Mouse (Mus musculus): ENCODE measurements around the gene Shisa3. TPM values are rescaled to one million over a fixed set of nuclear protein-coding genes. Genes with fewer than 3 reads are reported as not detected.

The Shisa3 gene
- polyA plus RNA-seq, 1 experiment: 12.6 TPM

- DNase-seq (ENCODE audit: low read depth): peak; percentile 34
- no peak for TF ChIP-seq POLR2A (IDR thresholded peaks at IDR 0.05; ENCODE audit: borderline replicate concordance, extremely low read depth, insufficient read depth, insufficient read length, poor library complexity, severe bottlenecking)
- no peak for TF ChIP-seq CTCF (IDR thresholded peaks at IDR 0.05; ENCODE audit: borderline replicate concordance, extremely low read depth, insufficient read depth, insufficient read length)
Observed at GRCm38 (mm10) chr5:67655696-67656519, 48.2 kb downstream of the Shisa3 start.

DNA sequence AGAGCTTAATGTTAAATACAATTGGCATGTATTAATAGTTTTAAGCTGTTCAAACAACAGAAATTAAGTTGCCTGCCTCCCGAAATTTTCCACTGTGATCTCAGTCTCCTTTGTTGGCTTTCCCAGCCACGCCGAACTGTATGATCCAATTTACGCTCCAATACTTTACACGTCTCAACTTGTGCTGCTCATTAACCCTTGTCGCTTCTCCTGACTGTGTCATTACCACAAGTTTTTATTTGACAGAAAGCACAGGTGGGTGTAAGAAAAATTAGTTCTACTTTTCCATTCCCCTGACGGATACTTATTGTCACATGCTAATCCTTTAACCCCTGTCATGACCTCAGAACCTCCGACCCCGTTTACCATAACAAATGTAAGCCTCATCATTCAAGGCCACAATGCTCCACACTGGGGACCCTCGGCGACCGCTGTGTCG is 49.2 kb downstream of the Shisa3 start:
- no peak for TF ChIP-seq POLR2A (IDR thresholded peaks at IDR 0.05; ENCODE audit: borderline replicate concordance, extremely low read depth, insufficient read depth, insufficient read length, poor library complexity, severe bottlenecking)
- no peak for TF ChIP-seq CTCF (IDR thresholded peaks at IDR 0.05; ENCODE audit: borderline replicate concordance, extremely low read depth, insufficient read depth, insufficient read length)
- DNase-seq (ENCODE audit: low read depth): peak; percentile 64

DNA sequence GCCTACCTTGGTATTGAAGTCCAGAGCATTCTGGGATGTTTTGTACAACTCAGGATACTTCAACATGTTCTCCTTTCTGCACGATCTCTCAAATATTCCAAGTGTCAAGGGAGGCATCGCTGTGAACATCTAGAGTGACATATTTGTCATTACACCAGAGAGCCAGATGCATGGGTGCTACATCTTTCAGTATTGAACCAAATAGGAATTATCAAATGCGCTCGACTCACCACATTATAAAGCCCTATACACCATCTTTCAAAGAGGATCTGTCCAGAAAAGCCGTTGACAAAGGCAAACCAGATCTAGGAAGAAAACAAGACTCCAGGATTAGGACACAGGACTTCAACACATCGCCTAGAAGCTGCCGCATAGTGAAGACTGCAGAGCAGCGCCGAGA is 52.2 kb downstream of the Shisa3 start:
- no peak for TF ChIP-seq POLR2A (IDR thresholded peaks at IDR 0.05; ENCODE audit: borderline replicate concordance, extremely low read depth, insufficient read depth, insufficient read length, poor library complexity, severe bottlenecking)
- no peak for TF ChIP-seq CTCF (IDR thresholded peaks at IDR 0.05; ENCODE audit: borderline replicate concordance, extremely low read depth, insufficient read depth, insufficient read length)
- no peak for DNase-seq (ENCODE audit: low read depth)

GRCm38 (mm10) chr5:67662715-67663114 is 55.0 kb downstream of the Shisa3 start:
- no peak for TF ChIP-seq CTCF (IDR thresholded peaks at IDR 0.05; ENCODE audit: borderline replicate concordance, extremely low read depth, insufficient read depth, insufficient read length)
- TF ChIP-seq POLR2A (IDR thresholded peaks at IDR 0.05; ENCODE audit: borderline replicate concordance, extremely low read depth, insufficient read depth, insufficient read length, poor library complexity, severe bottlenecking): no peak
- DNase-seq (ENCODE audit: low read depth): peak; percentile 50

DNA sequence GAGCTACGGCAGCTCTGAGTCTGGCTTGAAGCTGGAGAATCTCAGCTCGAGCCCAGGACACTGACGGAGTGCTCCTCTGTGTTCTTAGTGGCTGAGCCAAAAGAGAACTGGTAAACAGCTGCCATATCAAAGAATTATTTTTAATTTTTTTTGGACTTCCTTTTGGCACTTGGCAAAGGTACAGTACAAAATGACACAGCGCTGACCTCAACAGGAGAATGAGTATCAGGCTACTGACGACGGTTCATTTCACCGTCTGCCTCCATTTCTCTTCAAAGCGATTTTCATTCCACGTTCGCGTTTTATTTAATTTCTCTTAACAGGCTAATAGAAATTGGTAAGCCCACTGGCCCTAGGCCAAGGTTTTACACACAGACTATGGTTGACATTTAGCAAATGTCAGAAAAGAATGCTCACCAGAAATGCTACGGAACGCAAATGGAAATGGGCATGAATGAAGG is 61.8 kb downstream of the Shisa3 start:
- no peak for TF ChIP-seq CTCF (IDR thresholded peaks at IDR 0.05; ENCODE audit: borderline replicate concordance, extremely low read depth, insufficient read depth, insufficient read length)
- TF ChIP-seq POLR2A (IDR thresholded peaks at IDR 0.05; ENCODE audit: borderline replicate concordance, extremely low read depth, insufficient read depth, insufficient read length, poor library complexity, severe bottlenecking): no peak
- peak; percentile 44 for DNase-seq (ENCODE audit: low read depth)

GRCm38 (mm10) chr5:67670158-67670557 is 62.5 kb downstream of the Shisa3 start:
- no peak for DNase-seq (ENCODE audit: low read depth)

DNA sequence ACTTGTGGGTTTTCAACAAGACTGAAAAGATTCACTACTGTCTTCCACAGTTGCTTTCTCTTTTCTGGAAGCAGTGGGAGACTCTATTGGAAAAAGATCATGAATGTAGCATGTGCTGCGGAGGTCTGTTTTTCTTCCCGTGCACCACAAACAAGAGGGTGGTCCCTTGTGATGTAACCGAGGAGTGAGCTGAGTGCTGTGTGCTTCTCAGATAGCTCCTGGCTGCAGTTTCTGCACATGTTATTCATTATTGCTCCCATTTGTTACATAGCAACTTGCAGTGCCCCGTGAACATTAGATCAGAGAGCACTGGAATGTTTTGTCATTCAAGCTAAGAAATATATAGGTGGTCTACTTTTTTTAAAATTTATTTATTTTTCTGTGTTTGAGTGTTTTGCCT is 65.3 kb downstream of the Shisa3 start:
- no peak for DNase-seq (ENCODE audit: low read depth)
- TF ChIP-seq CTCF (IDR thresholded peaks at IDR 0.05; ENCODE audit: borderline replicate concordance, extremely low read depth, insufficient read depth, insufficient read length) (no peak), POLR2A (IDR thresholded peaks at IDR 0.05; ENCODE audit: borderline replicate concordance, extremely low read depth, insufficient read depth, insufficient read length, poor library complexity, severe bottlenecking) (no peak)

More at GRCm38 (mm10) chr5:67670158-67670557, 62.5 kb downstream of the Shisa3 start:
- TF ChIP-seq POLR2A (IDR thresholded peaks at IDR 0.05; ENCODE audit: borderline replicate concordance, extremely low read depth, insufficient read depth, insufficient read length, poor library complexity, severe bottlenecking) (no peak), CTCF (IDR thresholded peaks at IDR 0.05; ENCODE audit: borderline replicate concordance, extremely low read depth, insufficient read depth, insufficient read length) (no peak)

Other genes starting within 250 kb of the Shisa3 start
- 4.6 and 9.5 TPM in 2 replicates for gene Bend4, start 179.6 kb upstream of the Shisa3 start, polyA plus RNA-seq (2012; rRNA removed)
- gene Atp8a1, start 239.6 kb downstream of the Shisa3 start, polyA plus RNA-seq (2012; rRNA removed): 26.4 and 40.2 TPM in 2 replicates

Data from brain, embryonic 14.5 days (tissue).